Mouse (Mus musculus) liver, embryonic 12.5 days (tissue): ENCODE data around the gene Abcb1a. TPM values are rescaled to one million over a fixed set of nuclear protein-coding genes. Genes with fewer than 3 reads are reported as not detected.

Source experiments
- ATAC-seq: fragments of 200-750 bp; cut with Nextera tagmentation; 2 replicates; pipeline ENCODE4 v1.8.0; 2017; ENCODE audit warnings: moderate number of reproducible peaks, mild to moderate bottlenecking, moderate library complexity
- H3K27ac ChIP-seq: fragments of 300-500 bp; sonication (generic); 2 replicates; pipeline ENCODE4 v1.5.1; 2016; ENCODE audit warnings: mild to moderate bottlenecking
- H3K27me3 ChIP-seq: fragments of 300-500 bp; sonication (generic); replicated peaks from 2 replicates; pipeline ENCODE4 v1.6.1; 2016; ENCODE audit warnings: mild to moderate bottlenecking, moderate library complexity
- H3K36me3 ChIP-seq: fragments of 300-500 bp; sonication (generic); 2 replicates; pipeline ENCODE4 v1.6.1; 2016; ENCODE audit warnings: mild to moderate bottlenecking, moderate library complexity
- H3K4me1 ChIP-seq: fragments of 300-500 bp; sonication (generic); 2 replicates; pipeline ENCODE4 v1.6.1; 2016
- H3K4me2 ChIP-seq: fragments of 300-500 bp; sonication (generic); 2 replicates; pipeline ENCODE4 v1.6.1; 2016; ENCODE audit warnings: mild to moderate bottlenecking, moderate library complexity
- H3K4me3 ChIP-seq: fragments of 300-500 bp; sonication (generic); 2 replicates; pipeline ENCODE4 v1.5.1; 2016; ENCODE audit warnings: mild to moderate bottlenecking, moderate library complexity
- H3K9ac ChIP-seq: fragments of 300-500 bp; sonication (generic); 2 replicates; pipeline ENCODE4 v1.6.1; 2016; ENCODE audit warnings: mild to moderate bottlenecking, moderate library complexity
- H3K9me3 ChIP-seq: fragments of 300-500 bp; sonication (generic); replicated peaks from 2 replicates; pipeline ENCODE4 v1.6.1; 2016; ENCODE audit warnings: mild to moderate bottlenecking, moderate library complexity
- WGBS: fragments of 180-500 bp; shearing (Covaris S2); methylation state at CpG from one replicate; pipeline ENCODE4 v1.1.7; 2016; ENCODE audit not compliant: insufficient replicate concordance; 5-methylcytosine and 5-hydroxymethylcytosine counted together
- polyA plus RNA-seq: library from polyadenylated mRNA; unstranded; fragments of >200 nt; fragmentation: Nextera tagmentation; extraction: Ambion mirVana; gene quantifications from 2 replicates; pipeline ENCODE4 v1.2.1, GENCODE M21; 2016

Abcb1a gene
- polyA plus RNA-seq, 1 experiment from 2014 or later, result 0.27 TPM

DNA sequence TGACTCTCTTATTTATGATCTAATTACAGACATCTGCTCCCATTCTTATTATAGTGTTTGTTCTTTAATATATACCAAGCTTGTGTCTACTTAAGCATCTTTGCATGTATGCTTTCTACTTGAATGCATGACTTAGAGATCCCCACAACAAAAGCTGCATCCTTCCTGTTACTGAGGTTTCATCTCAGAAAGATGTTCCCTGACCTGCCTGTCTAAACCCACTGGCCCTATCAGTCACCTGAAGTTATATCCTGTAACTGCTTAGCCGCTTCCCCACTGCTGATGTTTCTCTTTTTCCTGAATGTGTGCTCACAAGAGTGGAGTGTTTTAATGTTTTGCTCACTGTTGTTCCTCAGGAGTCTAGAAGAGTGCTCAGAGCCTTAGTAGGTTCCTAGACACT is 9.7 kb downstream of the Abcb1a start:
- no peaks in the 10 kb centered on the region for H3K4me1 ChIP-seq
- 66% methylated on average over 1 of the region's 1 CpGs for WGBS
- ATAC-seq, result no peak
- H3K9me3 ChIP-seq, result no peaks in the 10 kb centered on the region
- no peak overlapping the region for H3K4me2 ChIP-seq
- no peaks in the 10 kb centered on the region for H3K36me3 ChIP-seq
- H3K4me3 ChIP-seq, result no peak overlapping the region
- no peak overlapping the region for H3K27ac ChIP-seq
- no peaks in the 10 kb centered on the region for H3K27me3 ChIP-seq
- no peak overlapping the region for H3K9ac ChIP-seq

DNA sequence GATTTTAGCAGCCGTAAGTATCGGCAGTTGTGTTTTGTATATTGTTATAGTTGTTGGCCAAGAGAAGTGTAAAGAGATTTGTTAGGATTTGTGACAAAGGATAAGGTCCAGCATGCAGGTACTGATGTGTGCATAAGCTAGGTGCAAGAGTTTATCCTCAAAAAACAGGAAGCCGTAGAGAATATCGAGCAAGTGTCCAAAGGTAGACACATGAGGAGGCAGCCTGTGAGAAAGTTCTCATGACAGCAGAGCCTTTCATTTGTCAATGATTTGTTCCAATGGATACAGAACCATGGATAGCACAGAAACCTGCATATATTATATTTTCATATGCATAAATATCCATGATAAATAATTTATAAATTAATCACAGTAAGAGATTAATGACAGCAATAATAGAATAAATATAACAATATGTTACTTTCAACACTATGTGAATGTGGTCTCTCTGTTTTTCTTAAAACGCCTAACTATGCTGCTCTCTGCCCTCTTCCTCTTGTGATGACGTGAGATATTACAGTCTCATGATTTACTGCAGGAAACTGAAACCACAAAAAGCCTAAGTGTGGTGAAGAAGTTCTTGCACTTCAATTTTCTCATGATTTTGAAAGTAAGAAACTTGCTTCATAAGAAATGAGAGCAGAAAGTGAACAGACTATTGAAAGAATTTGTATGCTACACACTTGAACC is 15.5 kb downstream of the Abcb1a start:
- ATAC-seq, result no peak
- no peak overlapping the region for H3K9ac ChIP-seq
- 57% methylated on average over 6 of the region's 6 CpGs for WGBS
- no peak overlapping the region for H3K4me2 ChIP-seq
- no peaks in the 10 kb centered on the region for H3K36me3 ChIP-seq
- no peaks in the 10 kb centered on the region for H3K9me3 ChIP-seq
- no peak overlapping the region for H3K27ac ChIP-seq
- no peaks in the 10 kb centered on the region for H3K27me3 ChIP-seq
- no peak overlapping the region for H3K4me3 ChIP-seq
- no peaks in the 10 kb centered on the region for H3K4me1 ChIP-seq

DNA sequence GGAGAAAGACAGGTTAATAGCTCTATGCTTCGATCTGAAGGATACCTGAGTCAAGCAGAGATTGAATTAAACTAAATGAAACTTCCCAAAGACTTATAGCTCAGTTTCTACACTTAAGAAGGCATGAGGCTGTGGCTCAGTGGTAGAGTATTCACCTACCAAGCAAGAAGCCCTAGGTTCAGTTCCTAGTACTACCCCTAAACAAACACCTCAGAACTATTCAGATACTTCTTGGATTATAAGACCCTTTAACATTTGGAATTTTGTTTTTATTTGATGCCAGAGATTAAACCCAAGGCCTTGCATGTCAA is 16.0 kb downstream of the Abcb1a start:
- Histone ChIP-seq H3K4me2 (no peak overlapping the region), H3K4me3 (no peak overlapping the region), H3K36me3 (no peaks in the 10 kb centered on the region), H3K27me3 (no peaks in the 10 kb centered on the region), H3K9ac (no peak overlapping the region), H3K9me3 (no peaks in the 10 kb centered on the region), H3K27ac (no peak overlapping the region), H3K4me1 (no peaks in the 10 kb centered on the region)
- ATAC-seq, result no peak
- 48% methylated on average over 1 of the region's 1 CpGs for WGBS

DNA sequence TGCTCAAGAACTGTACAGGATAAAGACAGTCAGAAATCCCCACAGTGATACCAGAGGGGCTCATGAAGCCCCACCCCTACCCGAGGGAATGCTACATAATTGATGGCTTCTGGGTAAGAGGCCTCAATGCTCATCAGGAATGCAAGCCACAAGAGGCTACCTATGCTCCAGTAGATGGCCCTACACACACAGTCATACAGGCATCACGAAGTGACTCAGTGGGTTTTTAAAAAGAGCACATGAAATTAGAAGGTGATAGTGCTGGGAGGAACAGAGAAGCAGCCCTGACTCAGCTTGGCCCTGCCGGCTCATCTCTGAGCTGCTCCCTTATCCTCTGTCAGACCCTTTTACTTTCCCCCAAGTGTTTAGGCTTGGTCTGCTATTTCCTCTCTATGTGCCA is 21.3 kb downstream of the Abcb1a start:
- H3K36me3 ChIP-seq, result no peaks in the 10 kb centered on the region
- H3K4me2 ChIP-seq, result no peak overlapping the region
- H3K27me3 ChIP-seq, result no peaks in the 10 kb centered on the region
- 39% methylated on average over 3 of the region's 3 CpGs for WGBS
- H3K4me1 ChIP-seq, result no peaks in the 10 kb centered on the region
- ATAC-seq, result no peak
- no peak overlapping the region for H3K9ac ChIP-seq
- H3K27ac ChIP-seq, result no peak overlapping the region
- no peaks in the 10 kb centered on the region for H3K9me3 ChIP-seq
- no peak overlapping the region for H3K4me3 ChIP-seq

DNA sequence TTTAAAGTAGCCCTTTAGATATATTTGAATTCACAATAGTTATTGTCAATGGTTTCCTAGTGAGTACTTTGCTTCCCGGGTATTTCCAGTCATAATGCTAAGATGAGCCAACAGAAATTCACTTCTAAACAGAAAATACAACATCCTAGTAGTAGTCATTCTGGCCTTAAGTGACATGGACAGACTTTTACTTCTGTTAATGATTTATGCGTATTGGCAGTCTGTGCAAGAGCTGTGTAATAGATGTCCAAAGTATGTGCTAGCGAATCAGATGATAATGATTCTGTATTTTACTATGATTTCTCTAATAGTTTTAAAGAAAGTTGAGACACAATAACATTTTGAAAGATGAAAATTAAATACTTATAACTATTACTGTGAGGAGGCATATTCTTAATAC is 23.8 kb downstream of the Abcb1a start:
- ATAC-seq, result no peak
- H3K9me3 ChIP-seq, result no peaks in the 10 kb centered on the region
- no peaks in the 10 kb centered on the region for H3K36me3 ChIP-seq
- H3K4me2 ChIP-seq, result no peak overlapping the region
- no peaks in the 10 kb centered on the region for H3K27me3 ChIP-seq
- H3K9ac ChIP-seq, result no peak overlapping the region
- no peaks in the 10 kb centered on the region for H3K4me1 ChIP-seq
- no peak overlapping the region for H3K4me3 ChIP-seq
- no peak overlapping the region for H3K27ac ChIP-seq
- 65% methylated on average over 3 of the region's 3 CpGs for WGBS

DNA sequence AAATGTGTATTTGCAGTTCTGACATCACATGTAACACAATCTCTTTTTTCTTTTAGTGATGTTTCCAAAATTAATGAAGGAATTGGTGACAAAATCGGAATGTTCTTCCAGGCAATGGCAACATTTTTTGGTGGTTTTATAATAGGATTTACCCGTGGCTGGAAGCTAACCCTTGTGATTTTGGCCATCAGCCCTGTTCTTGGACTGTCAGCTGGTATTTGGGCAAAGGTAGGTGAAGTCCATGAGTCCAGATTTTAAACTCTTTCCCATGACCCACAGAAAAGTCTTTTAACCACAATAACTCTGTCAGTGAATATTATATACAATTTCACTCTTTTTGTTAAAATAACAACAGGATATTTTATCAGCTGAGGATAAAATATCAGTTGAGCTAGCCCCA is 26.2 kb downstream of the Abcb1a start:
- no peaks in the 10 kb centered on the region for H3K9me3 ChIP-seq
- WGBS, result 53% methylated on average over 2 of the region's 2 CpGs
- no peak overlapping the region for H3K27ac ChIP-seq
- H3K4me3 ChIP-seq, result no peak overlapping the region
- H3K27me3 ChIP-seq, result no peaks in the 10 kb centered on the region
- H3K36me3 ChIP-seq, result no peaks in the 10 kb centered on the region
- no peak overlapping the region for H3K4me2 ChIP-seq
- no peaks in the 10 kb centered on the region for H3K4me1 ChIP-seq
- ATAC-seq, result no peak
- H3K9ac ChIP-seq, result no peak overlapping the region

DNA sequence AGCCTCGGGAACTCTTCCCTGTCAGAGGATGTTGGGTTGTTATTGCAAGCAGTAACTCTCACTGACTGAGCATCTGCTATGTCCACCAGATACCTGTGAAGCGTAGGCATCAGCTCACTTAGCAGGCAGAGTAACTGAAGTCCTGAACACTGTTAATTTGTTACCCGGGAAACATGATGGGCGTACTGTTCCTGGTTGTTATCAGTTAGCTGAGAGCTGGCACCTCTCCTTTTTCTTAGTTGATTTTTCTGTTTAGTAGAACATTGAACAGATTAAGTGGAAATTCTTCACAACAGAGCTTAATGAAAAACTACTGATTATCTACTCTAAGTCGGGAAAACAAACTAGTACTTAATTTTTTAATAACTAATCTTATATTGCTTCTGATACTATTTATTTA is 27.7 kb downstream of the Abcb1a start:
- Histone ChIP-seq H3K4me3 (no peak overlapping the region), H3K27ac (no peak overlapping the region), H3K36me3 (no peaks in the 10 kb centered on the region), H3K4me1 (no peaks in the 10 kb centered on the region), H3K9me3 (no peaks in the 10 kb centered on the region), H3K27me3 (no peaks in the 10 kb centered on the region), H3K4me2 (no peak overlapping the region), H3K9ac (no peak overlapping the region)
- whole genome bisulfite sequencing, result 68% methylated on average over 5 of the region's 5 CpGs
- ATAC-seq, result no peak

DNA sequence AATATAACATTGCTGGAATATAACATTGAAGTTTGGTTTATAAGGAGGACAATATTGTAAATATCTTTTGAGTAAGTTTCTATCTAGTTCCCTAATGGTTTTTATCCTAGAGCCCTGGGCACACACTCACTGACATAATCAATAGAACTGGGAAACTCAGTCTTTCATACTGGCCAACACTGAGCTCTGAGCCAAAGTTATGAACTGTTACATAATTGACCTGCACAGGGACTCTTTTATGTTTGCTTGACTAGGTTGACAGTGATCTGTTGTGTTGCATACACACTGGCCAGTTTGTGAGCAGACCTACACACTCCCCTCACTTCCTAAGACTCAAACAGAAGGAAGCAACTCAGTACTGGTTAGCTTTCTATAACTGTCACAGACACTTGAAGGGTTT is 56.2 kb downstream of the Abcb1a start:
- Histone ChIP-seq H3K27ac (no peak overlapping the region), H3K36me3 (no peaks in the 10 kb centered on the region)

DNA sequence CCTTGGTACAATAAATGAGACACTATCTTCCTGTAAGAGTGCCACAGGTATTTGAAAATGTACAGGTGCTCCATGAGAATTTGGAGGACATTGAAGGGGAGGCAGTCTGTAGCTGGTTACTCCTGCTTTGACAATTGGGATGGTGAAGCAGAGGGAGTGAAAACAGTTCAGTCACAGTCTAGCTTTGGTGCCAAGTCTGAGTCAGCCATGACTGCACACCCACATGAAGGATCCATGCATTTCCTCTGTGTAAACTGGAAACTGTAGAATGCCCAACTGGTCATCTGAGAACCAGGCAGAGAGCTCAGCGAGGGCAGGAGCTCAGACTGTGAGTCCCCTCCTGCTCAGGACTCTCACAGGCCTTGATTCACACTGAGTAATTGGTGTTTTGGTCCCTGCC is 59.7 kb downstream of the Abcb1a start:
- H3K27me3 ChIP-seq, result no peaks in the 10 kb centered on the region
- no peak overlapping the region for H3K27ac ChIP-seq
- ATAC-seq, result no peak
- no peaks in the 10 kb centered on the region for H3K4me1 ChIP-seq
- no peaks in the 10 kb centered on the region for H3K9me3 ChIP-seq
- no peak overlapping the region for H3K4me2 ChIP-seq
- no peaks in the 10 kb centered on the region for H3K36me3 ChIP-seq
- 36% methylated on average over 1 of the region's 1 CpGs for WGBS
- H3K4me3 ChIP-seq, result no peak overlapping the region
- no peak overlapping the region for H3K9ac ChIP-seq

More for the DNA sequence above, 56.2 kb downstream of the Abcb1a start:
- no peaks in the 10 kb centered on the region for H3K9me3 ChIP-seq
- no peaks in the 10 kb centered on the region for H3K4me1 ChIP-seq
- H3K4me2 ChIP-seq, result no peak overlapping the region
- no peak overlapping the region for H3K4me3 ChIP-seq
- H3K9ac ChIP-seq, result no peak overlapping the region
- ATAC-seq, result no peak
- H3K27me3 ChIP-seq, result no peaks in the 10 kb centered on the region

DNA sequence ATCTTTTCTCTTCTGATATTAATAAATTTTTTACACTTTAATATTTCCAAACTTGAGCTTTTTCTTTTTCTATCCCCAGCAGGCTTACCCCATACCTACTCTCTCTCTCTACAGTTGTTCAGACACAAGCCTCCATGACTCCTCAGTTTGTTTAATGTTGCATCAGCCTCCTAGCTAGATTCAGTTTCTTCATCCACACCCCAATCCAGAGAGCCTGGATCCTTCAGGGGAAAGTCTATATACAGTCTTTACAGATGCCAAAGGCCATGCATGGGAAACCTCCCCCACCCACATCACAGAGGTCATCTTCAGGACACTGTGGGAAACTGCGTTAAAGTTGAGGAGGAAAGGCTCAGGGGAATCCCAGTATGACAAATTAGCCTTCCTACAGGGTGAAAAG is 62.3 kb downstream of the Abcb1a start:
- WGBS, result 32% methylated on average over 1 of the region's 1 CpGs
- Histone ChIP-seq H3K9ac (no peak overlapping the region), H3K4me3 (no peak overlapping the region), H3K36me3 (no peaks in the 10 kb centered on the region), H3K4me2 (no peak overlapping the region), H3K9me3 (no peaks in the 10 kb centered on the region), H3K4me1 (no peaks in the 10 kb centered on the region), H3K27ac (no peak overlapping the region), H3K27me3 (no peaks in the 10 kb centered on the region)
- no peak for ATAC-seq

DNA sequence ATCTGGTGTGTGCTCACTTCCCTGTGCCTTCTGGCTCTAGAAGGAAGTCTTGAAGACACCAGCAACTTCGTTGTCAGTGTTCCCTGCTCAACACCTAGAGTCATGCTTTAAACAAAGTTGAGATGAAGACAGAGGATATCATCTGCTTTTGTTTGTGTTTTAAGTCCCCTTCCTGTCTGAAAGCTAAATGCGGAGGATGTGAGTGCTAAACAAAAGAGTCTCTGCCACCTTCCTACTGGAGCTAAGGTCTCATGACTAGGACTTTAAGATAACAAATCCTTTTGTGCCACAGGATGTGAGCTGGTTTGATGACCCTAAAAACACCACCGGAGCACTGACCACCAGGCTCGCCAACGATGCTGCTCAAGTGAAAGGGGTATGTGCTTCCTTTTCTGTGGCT is 63.0 kb downstream of the Abcb1a start:
- Histone ChIP-seq H3K4me2 (no peak overlapping the region), H3K36me3 (no peaks in the 10 kb centered on the region), H3K4me3 (no peak overlapping the region), H3K9ac (no peak overlapping the region), H3K9me3 (no peaks in the 10 kb centered on the region), H3K4me1 (no peaks in the 10 kb centered on the region), H3K27me3 (no peaks in the 10 kb centered on the region), H3K27ac (no peak overlapping the region)
- WGBS, result 54% methylated on average over 5 of the region's 5 CpGs
- no peak for ATAC-seq

DNA sequence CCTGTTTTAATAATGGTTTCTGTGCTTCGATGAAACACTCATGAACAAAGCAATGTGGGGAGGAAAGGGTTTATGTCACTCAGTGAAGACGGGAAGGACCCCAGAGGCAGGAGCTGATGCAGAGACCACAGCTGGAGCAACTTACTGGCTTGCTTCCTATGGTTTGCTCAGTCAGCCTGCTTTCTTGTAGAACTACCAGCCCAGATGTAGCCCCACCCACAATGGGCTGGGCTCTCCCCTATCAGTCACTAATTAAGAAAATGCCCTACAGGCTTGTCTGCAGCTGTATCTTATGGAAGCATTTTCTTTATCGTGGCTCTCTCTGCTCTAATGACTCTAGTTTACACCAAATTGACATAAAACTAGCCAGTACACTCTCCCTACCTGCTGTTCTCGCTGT is 67.9 kb downstream of the Abcb1a start:
- H3K9me3 ChIP-seq, result no peaks in the 10 kb centered on the region
- no peaks in the 10 kb centered on the region for H3K36me3 ChIP-seq
- no peak overlapping the region for H3K27ac ChIP-seq
- ATAC-seq, result no peak
- no peak overlapping the region for H3K4me3 ChIP-seq
- no peak overlapping the region for H3K9ac ChIP-seq
- no peaks in the 10 kb centered on the region for H3K27me3 ChIP-seq
- WGBS, result 40% methylated on average over 4 of the region's 4 CpGs
- no peaks in the 10 kb centered on the region for H3K4me1 ChIP-seq
- H3K4me2 ChIP-seq, result no peak overlapping the region

DNA sequence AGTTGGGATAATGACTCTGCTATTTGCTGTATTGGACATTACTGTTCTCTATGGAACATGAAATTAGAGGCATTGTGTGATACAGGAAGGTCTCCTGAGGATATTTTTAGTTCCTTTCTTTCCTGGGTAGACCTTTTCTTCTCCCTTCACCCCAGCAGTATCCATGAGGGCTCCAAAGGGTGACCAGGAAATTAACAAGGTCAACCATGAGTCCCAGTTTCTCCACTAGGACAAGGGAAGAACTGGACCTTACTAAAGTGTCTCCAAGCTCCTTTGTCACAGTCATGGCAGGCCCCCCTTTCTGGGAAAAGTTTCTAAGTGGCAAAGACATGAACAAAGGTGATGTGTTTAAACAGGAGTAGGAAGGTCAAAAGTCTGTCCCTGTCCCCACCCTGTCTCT is 72.8 kb downstream of the Abcb1a start:
- ATAC-seq, result no peak
- H3K27me3 ChIP-seq, result no peaks in the 10 kb centered on the region
- H3K36me3 ChIP-seq, result no peaks in the 10 kb centered on the region
- no peak overlapping the region for H3K4me2 ChIP-seq
- H3K27ac ChIP-seq, result no peak overlapping the region
- H3K4me3 ChIP-seq, result no peak overlapping the region
- no peak overlapping the region for H3K9ac ChIP-seq
- H3K4me1 ChIP-seq, result no peaks in the 10 kb centered on the region
- no peaks in the 10 kb centered on the region for H3K9me3 ChIP-seq
